Mouse (Mus musculus): ENCODE measurements at regions not wholly inside any gene's neighbourhood (a gene's known extent, or its start where the extent isn't known, plus 50 kb on each side); places are given as distances from the start of the nearest gene placed in this dataset.

DNA sequence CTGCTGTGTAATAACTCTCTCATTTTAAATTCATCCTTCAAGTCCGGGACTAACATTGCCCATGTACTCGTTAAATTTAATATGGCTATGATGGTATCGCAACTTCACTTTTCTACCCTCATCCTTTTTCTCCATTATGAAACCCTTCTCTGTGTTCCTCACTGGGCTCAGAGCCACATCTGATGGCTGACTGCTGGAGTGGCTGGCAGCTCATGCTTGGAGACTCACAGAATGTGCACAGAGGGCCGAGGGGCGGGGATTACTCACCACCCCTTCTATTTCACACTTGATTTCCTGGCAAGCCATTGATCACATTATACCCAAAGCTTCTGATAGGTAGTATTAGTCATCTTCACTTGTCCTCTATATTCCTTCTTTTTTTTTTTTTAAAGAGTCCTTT, 81.1 kb upstream of the Vwde start:
- DNase-seq (ENCODE audit: low spot score in 2 of 2), result no peak

DNA sequence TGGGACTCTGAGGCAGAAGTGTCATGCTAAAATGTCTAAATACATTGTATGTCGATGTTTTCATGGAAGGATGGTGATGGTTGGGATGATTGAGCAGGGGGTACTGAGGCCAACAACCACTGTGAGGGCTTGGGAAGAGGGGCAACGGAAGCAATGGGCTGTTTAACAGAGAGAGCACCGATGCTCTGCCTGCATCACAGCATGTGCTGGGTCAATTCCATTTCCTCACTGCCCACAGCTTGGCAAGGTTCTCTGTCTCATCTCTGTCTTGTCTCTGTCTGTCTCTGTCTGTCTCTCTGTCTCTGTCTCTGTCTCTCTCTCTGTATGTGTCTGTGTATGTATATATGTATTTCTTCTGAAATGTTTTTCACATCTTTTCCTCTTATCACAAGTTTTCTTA, 73.4 kb upstream of the Vwde start:
- no peak for DNase-seq (ENCODE audit: low spot score in 2 of 2)

- DNase-seq (ENCODE audit: low spot score in 2 of 2), result no peak
Measured at GRCm38 (mm10) chr6:13297110-13297509, 72.3 kb upstream of the Vwde start.

GRCm38 (mm10) chr6:13296041-13296440, 71.3 kb upstream of the Vwde start:
- DNase-seq (ENCODE audit: low spot score in 2 of 2), result peak; percentile 23 to 46

GRCm38 (mm10) chr6:13294393-13294792, 69.6 kb upstream of the Vwde start:
- no peak for DNase-seq (ENCODE audit: low spot score in 2 of 2)

- peak; percentile 12 to 37 for DNase-seq (ENCODE audit: low spot score in 2 of 2)
Measured at GRCm38 (mm10) chr6:13288500-13288899, 63.7 kb upstream of the Vwde start.

DNA sequence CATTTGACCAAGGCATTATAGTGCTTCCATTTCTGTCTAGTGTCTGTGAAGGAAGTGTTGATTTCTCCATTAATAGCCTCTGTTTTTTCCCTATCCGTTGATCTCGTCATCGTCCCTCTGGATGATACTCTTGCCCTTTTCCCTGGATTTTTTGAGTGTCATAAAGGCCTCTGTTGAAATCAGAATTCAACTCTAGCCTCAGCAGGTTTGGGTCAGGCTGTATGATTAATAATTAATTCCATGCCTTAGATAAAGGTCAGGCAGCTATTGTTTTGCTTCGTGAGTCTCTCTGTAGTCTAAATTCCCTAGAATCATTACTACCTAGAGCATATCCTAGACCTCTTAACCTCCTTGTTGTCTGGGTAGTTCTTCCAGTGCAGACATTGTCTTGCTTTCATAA, 63.0 kb upstream of the Vwde start:
- DNase-seq (ENCODE audit: low spot score in 2 of 2), result no peak

DNA sequence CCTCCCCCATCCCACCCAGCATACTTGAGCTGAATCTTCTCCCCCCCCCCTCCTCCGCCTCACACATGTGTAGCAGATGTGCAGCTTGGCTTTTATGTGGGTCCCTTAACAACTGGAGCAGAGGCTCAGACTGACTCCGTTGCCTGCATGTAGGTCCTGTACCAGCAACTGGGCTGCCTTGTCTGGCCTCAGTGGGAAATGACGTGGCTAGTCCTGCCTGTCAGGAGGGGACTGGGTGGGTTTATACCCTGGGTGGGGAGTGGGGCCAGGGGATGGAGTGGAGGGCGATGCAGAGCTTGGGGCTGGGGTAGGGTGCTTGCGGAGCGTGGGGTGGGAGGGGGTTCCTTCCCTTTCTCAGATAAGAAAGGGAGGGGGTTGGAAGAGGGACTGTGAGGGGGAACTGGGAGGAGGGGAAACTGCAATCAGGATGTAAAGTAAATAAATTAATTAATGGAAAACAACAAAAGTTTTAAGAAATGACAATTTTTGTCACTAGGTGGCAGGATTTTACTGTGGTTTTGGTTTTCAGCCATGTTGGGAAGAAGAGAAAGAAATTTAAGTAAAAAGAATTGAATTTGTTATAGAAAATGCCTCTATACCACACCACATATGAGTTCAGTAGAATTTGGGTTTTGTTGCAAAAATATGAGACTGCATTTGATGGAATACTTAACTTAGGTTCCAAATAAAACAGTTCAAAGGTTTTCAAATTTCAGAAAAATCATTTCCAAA, 61.9 kb upstream of the Vwde start:
- no peak for DNase-seq (ENCODE audit: low spot score in 2 of 2)

DNA sequence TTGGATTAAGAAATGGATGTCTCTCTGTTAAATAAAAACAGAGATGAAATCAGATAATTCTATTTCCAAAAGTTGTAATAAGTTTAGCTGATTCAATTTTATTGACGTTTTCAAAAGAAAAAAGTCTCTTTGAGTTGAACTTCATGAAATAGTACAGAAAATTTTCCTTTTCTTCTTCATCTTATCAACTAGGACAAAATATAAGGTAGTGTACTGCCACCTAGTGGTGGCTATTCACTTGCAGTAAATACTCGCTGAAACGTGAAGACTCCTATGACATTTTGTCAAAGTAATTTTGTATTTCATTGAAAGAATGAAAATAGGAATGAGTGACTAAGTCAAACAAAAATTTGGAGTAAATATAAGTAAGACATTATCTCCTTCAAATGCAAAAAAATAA, 56.1 kb upstream of the Vwde start:
- no peak for DNase-seq (ENCODE audit: low spot score in 2 of 2)
